Mouse (Mus musculus) MEL (cell line): ENCODE measurements around the gene Elavl2. TPM values are rescaled to one million over a fixed set of nuclear protein-coding genes. Genes with fewer than 3 reads are reported as not detected.

Experiments used
- DNase-seq: peaks from one replicate; pipeline ENCODE4 v3.0.0; 2011; ENCODE audit warnings: low read depth, low spot score
- H3K27ac ChIP-seq: 2 replicates; pipeline ENCODE4 v1.5.1; 2012; ENCODE audit warnings: low read depth, mild to moderate bottlenecking, control low read depth, low read length, moderate library complexity; ENCODE audit not compliant: control insufficient read depth
- H3K27me3 ChIP-seq, 2 experiments: fragments of 150-350 bp in 1 of 2; sonication (generic) in 1 of 2; 2 replicates each; pipeline ENCODE4 v1.6.1; 2012; ENCODE audit warnings: low read length in 2 of 2, mild to moderate bottlenecking in 2 of 2, improper control_type of control experiment in 1 of 2, moderate library complexity in 1 of 2; ENCODE audit not compliant: insufficient read depth in 2 of 2, control insufficient read depth in 1 of 2
- H3K36me3 ChIP-seq, 2 experiments: 2 replicates each; pipeline ENCODE4 v1.6.1; 2012 to 2014; ENCODE audit warnings: low read length in 2 of 2, improper control_type of control experiment in 1 of 2, inconsistent platforms in 1 of 2, mild to moderate bottlenecking in 1 of 2; ENCODE audit not compliant: insufficient read depth in 2 of 2, control insufficient read depth in 1 of 2
- H3K4me1 ChIP-seq, 2 experiments: fragments of 150-350 bp in 1 of 2; sonication (generic) in 1 of 2; 2 replicates each; pipeline ENCODE4 v1.6.1; 2012; ENCODE audit warnings: low read length in 2 of 2, improper control_type of control experiment in 1 of 2, mild to moderate bottlenecking in 1 of 2; ENCODE audit not compliant: insufficient read depth in 2 of 2, control insufficient read depth in 1 of 2
- H3K4me3 ChIP-seq, 2 experiments: fragments of 150-350 bp in 1 of 2; sonication (generic) in 1 of 2; 2 replicates each; pipeline ENCODE4 v1.5.1; 2012; ENCODE audit warnings: low read depth in 2 of 2, low read length in 2 of 2, mild to moderate bottlenecking in 2 of 2, moderate library complexity in 2 of 2, control low read depth in 1 of 2, improper control_type of control experiment in 1 of 2; ENCODE audit not compliant: control insufficient read depth in 1 of 2, insufficient read depth in 1 of 2
- H3K79me2 ChIP-seq: 2 replicates; pipeline ENCODE4 v1.6.1; 2012; ENCODE audit warnings: mild to moderate bottlenecking, low read length, moderate library complexity; ENCODE audit not compliant: control insufficient read depth, poor library complexity, insufficient read depth
- H3K9ac ChIP-seq: 2 replicates; pipeline ENCODE4 v1.6.1; 2012; ENCODE audit warnings: low read depth, mild to moderate bottlenecking, control low read depth, low read length, moderate library complexity; ENCODE audit not compliant: control insufficient read depth, poor library complexity, severe bottlenecking
- H3K9me3 ChIP-seq: fragments of 150-350 bp; sonication (generic); replicated peaks from 2 replicates; pipeline ENCODE4 v1.6.1; 2012; ENCODE audit warnings: mild to moderate bottlenecking, low read length, improper control_type of control experiment, moderate library complexity; ENCODE audit not compliant: insufficient read depth
- CHD1 ChIP-seq: IDR thresholded peaks from 2 replicates; pipeline ENCODE4 v1.6.1; 2012; ENCODE audit warnings: low read depth, mild to moderate bottlenecking, inconsistent platforms, low read length, improper control_type of control experiment
- CHD2 ChIP-seq: IDR thresholded peaks from 2 replicates; pipeline ENCODE4 v1.6.1; 2011; ENCODE audit warnings: low read length, improper control_type of control experiment
- E2F4 ChIP-seq: IDR thresholded peaks from 2 replicates; pipeline ENCODE4 v1.6.1; 2011; ENCODE audit warnings: low read depth, low read length, improper control_type of control experiment, borderline replicate concordance
- ETS1 ChIP-seq: IDR thresholded peaks from 2 replicates; pipeline ENCODE4 v1.6.1; 2012; ENCODE audit warnings: low read depth, mild to moderate bottlenecking, inconsistent platforms, low read length, improper control_type of control experiment, moderate library complexity
- HCFC1 ChIP-seq: IDR thresholded peaks from 2 replicates; pipeline ENCODE4 v1.6.1; 2012; ENCODE audit warnings: low read depth, mild to moderate bottlenecking, inconsistent platforms, low read length, improper control_type of control experiment, moderate library complexity
- JUND ChIP-seq: IDR thresholded peaks from 2 replicates; pipeline ENCODE4 v1.6.1; 2011; ENCODE audit warnings: low read depth, mild to moderate bottlenecking, improper control_type of control experiment, low read length
- KAT2A ChIP-seq: conservative IDR thresholded peaks from 2 replicates; pipeline ENCODE4 v1.6.1; 2012; ENCODE audit warnings: low read depth, low read length, improper control_type of control experiment, inconsistent platforms
- MAFK ChIP-seq: IDR thresholded peaks from 2 replicates; pipeline ENCODE4 v1.6.1; 2011; ENCODE audit warnings: low read depth, mild to moderate bottlenecking, low read length, improper control_type of control experiment, borderline replicate concordance
- MAZ ChIP-seq: IDR thresholded peaks from 2 replicates; pipeline ENCODE4 v1.6.1; 2012; ENCODE audit warnings: low read depth, mild to moderate bottlenecking, inconsistent platforms, low read length, improper control_type of control experiment
- MEF2A ChIP-seq: IDR thresholded peaks from 2 replicates; pipeline ENCODE4 v1.6.1; 2014; ENCODE audit warnings: low read depth, mild to moderate bottlenecking, inconsistent platforms, low read length, improper control_type of control experiment; ENCODE audit not compliant: poor library complexity, insufficient replicate concordance, severe bottlenecking; ENCODE audit errors: extremely low read depth
- MXI1 ChIP-seq: IDR thresholded peaks from 2 replicates; pipeline ENCODE4 v1.6.1; 2011; ENCODE audit warnings: mild to moderate bottlenecking, low read depth, low read length, improper control_type of control experiment
- MYB ChIP-seq: IDR thresholded peaks from 2 replicates; pipeline ENCODE4 v1.6.1; 2011; ENCODE audit warnings: mild to moderate bottlenecking, low read depth, low read length, improper control_type of control experiment
- MYC ChIP-seq: IDR thresholded peaks from 2 replicates; pipeline ENCODE4 v1.6.1; 2011; ENCODE audit warnings: low read depth, mild to moderate bottlenecking, low read length, improper control_type of control experiment, moderate library complexity
- NELFE ChIP-seq: IDR thresholded peaks from 2 replicates; pipeline ENCODE4 v1.6.1; 2011; ENCODE audit warnings: low read depth, low read length, improper control_type of control experiment
- POLR2AphosphoS2 ChIP-seq: IDR thresholded peaks from 2 replicates; pipeline ENCODE4 v1.6.1; 2011; ENCODE audit warnings: low read length, improper control_type of control experiment
- POLR2AphosphoS5 ChIP-seq: IDR thresholded peaks from 2 replicates; pipeline ENCODE4 v1.6.1; 2012; ENCODE audit warnings: low read depth, borderline replicate concordance, mild to moderate bottlenecking, inconsistent platforms, low read length, moderate library complexity, mixed read lengths
- RAD21 ChIP-seq: IDR thresholded peaks from 2 replicates; pipeline ENCODE4 v1.6.1; 2011; ENCODE audit warnings: mild to moderate bottlenecking, low read depth, low read length, improper control_type of control experiment
- RCOR1 ChIP-seq: IDR thresholded peaks from 2 replicates; pipeline ENCODE4 v1.6.1; 2012; ENCODE audit warnings: low read depth, mild to moderate bottlenecking, inconsistent platforms, low read length, improper control_type of control experiment
- TBP ChIP-seq: IDR thresholded peaks from 2 replicates; pipeline ENCODE4 v1.8.0; 2011; ENCODE audit warnings: low read depth, low read length, improper control_type of control experiment
- USF1 ChIP-seq: IDR thresholded peaks from 2 replicates; pipeline ENCODE4 v1.6.1; 2014; ENCODE audit warnings: low read depth, mild to moderate bottlenecking, inconsistent platforms, low read length, improper control_type of control experiment, moderate library complexity
- ZC3H11A ChIP-seq: IDR thresholded peaks from 2 replicates; pipeline ENCODE4 v1.6.1; 2012; ENCODE audit warnings: low read depth, mild to moderate bottlenecking, inconsistent platforms, low read length, improper control_type of control experiment
- ZKSCAN1 ChIP-seq: IDR thresholded peaks from 2 replicates; pipeline ENCODE4 v1.6.1; 2012; ENCODE audit warnings: low read depth, mild to moderate bottlenecking, inconsistent platforms, low read length, improper control_type of control experiment, moderate library complexity
- ZMIZ1 ChIP-seq: IDR thresholded peaks from 2 replicates; pipeline ENCODE4 v1.6.1; 2012; ENCODE audit warnings: low read depth, mild to moderate bottlenecking, inconsistent platforms, low read length, improper control_type of control experiment, moderate library complexity
- ZNF384 ChIP-seq: IDR thresholded peaks from 2 replicates; pipeline ENCODE4 v1.6.1; 2012; ENCODE audit warnings: low read depth, mild to moderate bottlenecking, inconsistent platforms, low read length, improper control_type of control experiment
- polyA plus RNA-seq, 2 experiments: library from polyadenylated mRNA; stranded (reverse) in 1 of 2; unstranded in 1 of 2; fragments of >175 nt in 1 of 2; fragments of >200 nt in 1 of 2; gene quantifications; 2 replicates each; pipeline versions ENCODE4 v1.2.1 to v1.2.4; 2012; ENCODE audit warnings: low replicate concordance in 2 of 2, low read depth in 1 of 2; ENCODE audit not compliant: insufficient read length in 2 of 2, insufficient read depth in 1 of 2, missing spikeins in 1 of 2
- total RNA-seq: library from RNA; depleted of rRNA; stranded (reverse); fragments of 300-350 nt; gene quantifications from 2 replicates; pipeline ENCODE4 v1.2.3, GENCODE M21; 2012

The Elavl2 gene
- total and polyA plus RNA-seq, 3 experiments, result not detected

DNA sequence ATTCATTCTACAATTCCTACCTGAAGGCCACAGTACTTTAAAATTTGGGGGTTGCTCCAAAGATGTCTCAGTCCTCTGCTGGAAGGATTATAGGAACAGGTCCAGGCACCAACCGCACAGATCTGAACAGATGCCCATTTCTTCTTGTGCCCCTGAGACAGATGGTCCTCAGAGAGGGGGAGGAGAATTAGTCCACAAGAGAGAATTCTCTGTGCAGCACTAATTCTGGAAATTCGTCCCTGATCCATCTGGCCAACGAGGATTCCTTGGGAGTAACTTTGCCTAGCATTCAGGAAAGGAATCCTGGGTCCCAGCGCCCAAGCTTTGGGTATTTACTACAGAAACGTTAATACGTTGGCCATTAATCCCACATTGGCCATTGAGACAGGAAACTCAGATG lies 165.6 kb downstream of the Elavl2 start:
- Histone ChIP-seq H3K9me3 (no peaks in the 10 kb centered on the region), H3K27me3 (no peaks in the 10 kb centered on the region)

DNA sequence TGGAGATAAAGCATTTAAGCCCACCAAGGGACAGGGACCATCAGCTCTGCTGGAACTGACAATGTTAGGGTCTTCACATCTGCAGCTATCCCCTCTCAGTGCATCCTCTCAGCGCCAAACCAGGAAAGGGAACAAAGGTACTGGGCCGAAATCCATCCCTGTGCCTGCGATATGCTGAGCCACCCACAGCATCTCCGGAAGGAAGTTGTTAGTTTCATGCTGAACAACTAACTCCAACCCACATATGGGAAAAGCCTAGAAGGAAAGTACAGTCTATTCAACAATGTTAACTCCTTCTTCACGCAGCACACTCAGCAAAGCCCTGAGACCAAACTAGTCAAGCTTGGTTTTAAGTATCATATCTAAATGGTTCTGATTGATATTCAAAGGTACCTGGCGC lies 167.0 kb downstream of the Elavl2 start:
- Histone ChIP-seq H3K36me3 (no peaks in the 10 kb centered on the region), H3K4me1 (no peaks in the 10 kb centered on the region), H3K27me3 (no peaks in the 10 kb centered on the region), H3K9me3 (no peaks in the 10 kb centered on the region), H3K4me3 (no peak overlapping the region), H3K79me2 (no peaks in the 10 kb centered on the region), H3K27ac (no peak overlapping the region), H3K9ac (no peak overlapping the region)
- DNase-seq, result no peak
- TF ChIP-seq RCOR1 (no peak), MAFK (no peak), POLR2AphosphoS2 (no peak), ZNF384 (no peak), MYB (no peak), TBP (no peak), NELFE (no peak), E2F4 (no peak), CHD1 (no peak), ZKSCAN1 (no peak), ETS1 (no peak), USF1 (no peak), POLR2AphosphoS5 (no peak)

More for the DNA sequence above, 165.6 kb downstream of the Elavl2 start:
- DNase-seq, result no peak
- Histone ChIP-seq H3K4me1 (no peaks in the 10 kb centered on the region), H3K4me3 (no peak overlapping the region), H3K36me3 (no peaks in the 10 kb centered on the region), H3K9ac (no peak overlapping the region), H3K79me2 (no peaks in the 10 kb centered on the region)
- TF ChIP-seq JUND (no peak), MYC (no peak), CHD2 (no peak), POLR2AphosphoS2 (no peak), E2F4 (no peak), MEF2A (no peak), MAZ (no peak), MXI1 (no peak), ZC3H11A (no peak), NELFE (no peak), RAD21 (no peak), TBP (no peak), ZKSCAN1 (no peak), ZMIZ1 (no peak), HCFC1 (no peak), USF1 (no peak), KAT2A (no peak)
- TF ChIP-seq, all 39 proteins: peak for 0
- H3K27ac ChIP-seq, result no peak overlapping the region
